Mouse (Mus musculus) embryonic facial prominence, embryonic 13.5 days (tissue): ENCODE measurements around the gene Slc10a6. TPM values are rescaled to one million over a fixed set of nuclear protein-coding genes. Genes with fewer than 3 reads are reported as not detected.

ENCODE experiments used
- ATAC-seq: fragments of 200-750 bp; cut with Nextera tagmentation; 2 replicates; pipeline ENCODE4 v1.8.0; 2017; ENCODE audit warnings: low read depth; ENCODE audit not compliant: insufficient number of reproducible peaks, insufficient read depth, low FRiP score, low TSS enrichment
- H3K27ac ChIP-seq: fragments of 300-500 bp; sonication (generic); 2 replicates; pipeline ENCODE4 v1.5.1; 2015; ENCODE audit warnings: moderate library complexity, mild to moderate bottlenecking, inconsistent platforms
- H3K27me3 ChIP-seq: fragments of 300-500 bp; sonication (generic); 2 replicates; pipeline ENCODE4 v1.6.1; 2015; ENCODE audit warnings: mild to moderate bottlenecking, inconsistent platforms
- H3K36me3 ChIP-seq: fragments of 300-500 bp; sonication (generic); 2 replicates; pipeline ENCODE4 v1.6.1; 2015; ENCODE audit warnings: mild to moderate bottlenecking, inconsistent platforms
- H3K4me1 ChIP-seq: fragments of 300-500 bp; sonication (generic); 2 replicates; pipeline ENCODE4 v1.6.1; 2015; ENCODE audit warnings: inconsistent platforms
- H3K4me2 ChIP-seq: fragments of 300-500 bp; sonication (generic); 2 replicates; pipeline ENCODE4 v1.6.1; 2015; ENCODE audit warnings: moderate library complexity, mild to moderate bottlenecking, inconsistent platforms
- H3K4me3 ChIP-seq: fragments of 300-500 bp; sonication (generic); 2 replicates; pipeline ENCODE4 v1.5.1; 2015; ENCODE audit warnings: mild to moderate bottlenecking, inconsistent platforms
- H3K9ac ChIP-seq: fragments of 300-500 bp; sonication (generic); 2 replicates; pipeline ENCODE4 v1.6.1; 2015; ENCODE audit warnings: mild to moderate bottlenecking, inconsistent platforms
- H3K9me3 ChIP-seq: fragments of 300-500 bp; sonication (generic); 2 replicates; pipeline ENCODE4 v1.6.1; 2016; ENCODE audit warnings: inconsistent platforms
- WGBS: fragments of 180-500 bp; shearing (Covaris S2); methylation state at CpG from one replicate; pipeline ENCODE4 v1.1.7; 2015; ENCODE audit warnings: mixed read lengths; 5-methylcytosine and 5-hydroxymethylcytosine counted together
- polyA plus RNA-seq: library from polyadenylated mRNA; unstranded; fragments of >200 nt; fragmentation: Nextera tagmentation; extraction: Ambion mirVana; gene quantifications from 2 replicates; pipeline ENCODE4 v1.2.1, GENCODE M21; 2015

Gene Slc10a6
- polyA plus RNA-seq, 1 experiment from 2014 or later, result 1.1 TPM

- peaks cover 37% of the 10 kb centered on the region for H3K36me3 ChIP-seq
- no peaks in the 10 kb centered on the region for H3K9me3 ChIP-seq
- no peak overlapping the region for H3K4me3 ChIP-seq
- no peak overlapping the region for H3K9ac ChIP-seq
- WGBS, result 68% methylated on average over 13 of the region's 13 CpGs
- H3K4me2 ChIP-seq, result no peak overlapping the region
- no peaks in the 10 kb centered on the region for H3K27me3 ChIP-seq
- H3K27ac ChIP-seq, result peak overlapping the region; percentile 69
- peaks cover 24% of the 10 kb centered on the region for H3K4me1 ChIP-seq
- no peak for ATAC-seq
Observed at GRCm38 (mm10) chr5:103595394-103596226, 33.6 kb downstream of the Slc10a6 start.

GRCm38 (mm10) chr5:103593575-103593974, 35.6 kb downstream of the Slc10a6 start:
- no peak overlapping the region for H3K4me2 ChIP-seq
- no peak overlapping the region for H3K4me3 ChIP-seq
- no peaks in the 10 kb centered on the region for H3K9me3 ChIP-seq
- H3K9ac ChIP-seq, result no peak overlapping the region
- ATAC-seq, result no peak
- H3K36me3 ChIP-seq, result peaks cover 43% of the 10 kb centered on the region
- 85% methylated on average over 9 of the region's 9 CpGs for WGBS
- no peaks in the 10 kb centered on the region for H3K27me3 ChIP-seq
- H3K4me1 ChIP-seq, result peaks cover 14% of the 10 kb centered on the region
- no peak overlapping the region for H3K27ac ChIP-seq

- H3K27me3 ChIP-seq, result no peaks in the 10 kb centered on the region
- no peak for ATAC-seq
- H3K36me3 ChIP-seq, result peaks cover 45% of the 10 kb centered on the region
- H3K4me1 ChIP-seq, result peaks cover 13% of the 10 kb centered on the region
- no peak overlapping the region for H3K9ac ChIP-seq
- H3K9me3 ChIP-seq, result no peaks in the 10 kb centered on the region
- H3K4me2 ChIP-seq, result no peak overlapping the region
- H3K27ac ChIP-seq, result no peak overlapping the region
- H3K4me3 ChIP-seq, result no peak overlapping the region
- 81% methylated on average over 8 of the region's 8 CpGs for WGBS
Observed at GRCm38 (mm10) chr5:103592706-103593105, 36.5 kb downstream of the Slc10a6 start.

- H3K4me2 ChIP-seq, result no peak overlapping the region
- H3K9ac ChIP-seq, result no peak overlapping the region
- H3K9me3 ChIP-seq, result no peaks in the 10 kb centered on the region
- peaks cover 52% of the 10 kb centered on the region for H3K36me3 ChIP-seq
- no peak overlapping the region for H3K4me3 ChIP-seq
- 78% methylated on average over 7 of the region's 7 CpGs for WGBS
- H3K27ac ChIP-seq, result no peak overlapping the region
- H3K27me3 ChIP-seq, result no peaks in the 10 kb centered on the region
- no peak for ATAC-seq
- H3K4me1 ChIP-seq, result peaks cover 13% of the 10 kb centered on the region
Observed at GRCm38 (mm10) chr5:103591846-103592245, 37.4 kb downstream of the Slc10a6 start.

- 76% methylated on average over 7 of the region's 7 CpGs for WGBS
- no peak overlapping the region for H3K9ac ChIP-seq
- no peak for ATAC-seq
- no peak overlapping the region for H3K4me2 ChIP-seq
- H3K9me3 ChIP-seq, result no peaks in the 10 kb centered on the region
- no peak overlapping the region for H3K4me3 ChIP-seq
- no peaks in the 10 kb centered on the region for H3K27me3 ChIP-seq
- H3K36me3 ChIP-seq, result peaks cover 54% of the 10 kb centered on the region
- no peak overlapping the region for H3K27ac ChIP-seq
- H3K4me1 ChIP-seq, result no peaks in the 10 kb centered on the region
Observed at GRCm38 (mm10) chr5:103587219-103587618, 42.0 kb downstream of the Slc10a6 start.

GRCm38 (mm10) chr5:103579680-103580420, 49.4 kb downstream of the Slc10a6 start:
- ATAC-seq, result no peak
- 76% methylated on average over 11 of the region's 11 CpGs for WGBS
- Histone ChIP-seq H3K4me1 (no peaks in the 10 kb centered on the region; the same call in 1 of the 2 replicates), H3K36me3 (peaks cover 35% of the 10 kb centered on the region), H3K9ac (no peak overlapping the region), H3K27me3 (no peaks in the 10 kb centered on the region), H3K27ac (no peak overlapping the region), H3K4me3 (no peak overlapping the region), H3K9me3 (no peaks in the 10 kb centered on the region), H3K4me2 (no peak overlapping the region)

GRCm38 (mm10) chr5:103569446-103569845, 59.8 kb downstream of the Slc10a6 start:
- H3K4me2 ChIP-seq, result no peak overlapping the region
- no peak for ATAC-seq
- no peak overlapping the region for H3K9ac ChIP-seq
- H3K9me3 ChIP-seq, result no peaks in the 10 kb centered on the region
- peaks cover 68% of the 10 kb centered on the region for H3K36me3 ChIP-seq
- no peaks in the 10 kb centered on the region for H3K4me1 ChIP-seq
- H3K27ac ChIP-seq, result no peak overlapping the region
- 92% methylated on average over 9 of the region's 9 CpGs for WGBS
- no peak overlapping the region for H3K4me3 ChIP-seq
- H3K27me3 ChIP-seq, result no peaks in the 10 kb centered on the region

- no peak overlapping the region for H3K4me2 ChIP-seq
- no peak for ATAC-seq
- no peaks in the 10 kb centered on the region for H3K4me1 ChIP-seq
- 90% methylated on average over 4 of the region's 4 CpGs for WGBS
- no peaks in the 10 kb centered on the region for H3K9me3 ChIP-seq
- no peak overlapping the region for H3K27ac ChIP-seq
- H3K9ac ChIP-seq, result no peak overlapping the region
- peaks cover 74% of the 10 kb centered on the region for H3K36me3 ChIP-seq
- no peaks in the 10 kb centered on the region for H3K27me3 ChIP-seq
- H3K4me3 ChIP-seq, result no peak overlapping the region
Observed at GRCm38 (mm10) chr5:103568034-103568433, 61.2 kb downstream of the Slc10a6 start.

- Histone ChIP-seq H3K36me3 (peaks cover 86% of the 10 kb centered on the region), H3K9ac (no peak overlapping the region), H3K27me3 (no peaks in the 10 kb centered on the region), H3K4me2 (no peak overlapping the region), H3K4me1 (no peaks in the 10 kb centered on the region), H3K27ac (no peak overlapping the region), H3K4me3 (no peak overlapping the region), H3K9me3 (no peaks in the 10 kb centered on the region)
- ATAC-seq, result no peak
- 94% methylated on average over 9 of the region's 9 CpGs for WGBS
Observed at GRCm38 (mm10) chr5:103560546-103560945, 68.7 kb downstream of the Slc10a6 start.

Other genes with a start within 250 kb of the Slc10a6 start
- 18.0 and 19.9 TPM in 2 replicates for gene Ptpn13, start 204.2 kb downstream of the Slc10a6 start, polyA plus RNA-seq
- 0.30 and 0.41 TPM in 2 replicates for gene 1700016H13Rik, start 26.6 kb upstream of the Slc10a6 start, polyA plus RNA-seq
- 5.2 and 5.5 TPM in 2 replicates for gene Aff1, start 63.0 kb upstream of the Slc10a6 start, polyA plus RNA-seq